Mouse (Mus musculus): ENCODE results near the gene Apobec2. TPM values are rescaled to one million over a fixed set of nuclear protein-coding genes. Genes with fewer than 3 reads are reported as not detected.

The Apobec2 gene
- polyA plus RNA-seq, 1 experiment from 2014 or later = 31.0 TPM

DNA sequence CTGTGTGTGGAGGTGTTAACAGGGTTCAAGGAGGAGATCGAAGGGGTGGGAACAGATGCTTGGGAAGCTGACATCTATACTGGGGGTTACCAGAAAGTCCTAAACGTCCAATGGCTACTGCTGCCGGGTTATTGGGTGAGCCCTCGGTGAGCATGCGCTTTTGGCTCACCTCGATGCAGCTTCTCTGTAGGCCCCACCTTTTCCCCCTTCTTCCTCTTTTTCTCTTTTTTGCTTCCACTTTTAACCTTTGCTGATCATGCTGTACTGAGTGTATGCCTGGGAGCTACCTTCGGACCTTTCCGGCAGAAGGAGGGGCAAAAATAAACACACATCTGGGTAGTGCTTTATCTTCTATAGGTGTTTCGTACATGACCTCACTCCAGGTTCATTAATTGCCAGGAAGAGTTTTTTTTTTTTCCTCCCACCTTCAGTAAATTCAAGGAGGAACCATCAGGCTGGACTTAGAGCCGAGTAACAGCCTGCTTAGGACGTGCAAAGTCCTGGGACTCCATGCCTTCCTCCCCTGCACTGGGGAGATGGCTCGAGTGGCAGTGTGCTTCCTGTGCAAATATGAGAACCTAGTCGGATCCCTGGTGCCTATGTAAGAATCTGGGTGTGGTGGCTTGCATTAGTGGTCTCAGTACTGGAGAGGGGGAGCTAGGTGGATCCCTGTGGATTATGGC, 25.4 kb upstream of the Apobec2 start:
- ATAC-seq (ENCODE audit: insufficient read depth, low FRiP score) = peak; percentile 53; the same call in 1 of the 2 replicates
- 53% methylated on average over 13 of the region's 13 CpGs for WGBS
- no peak overlapping the region for H3K4me3 ChIP-seq (replicated peaks; ENCODE audit: low read length)
- no peaks in the 10 kb centered on the region for H3K36me3 ChIP-seq (ENCODE audit: control insufficient read depth, insufficient read depth, low read length)
- no peaks in the 10 kb centered on the region for H3K4me1 ChIP-seq (ENCODE audit: control insufficient read depth, insufficient read depth, low read length)
- 0 out of 2 replicates have a peak overlapping the region, but pooled peaks have one; percentile 3 for H3K4me2 ChIP-seq (ENCODE audit: low read depth, low read length)
- H3K9ac ChIP-seq (ENCODE audit: low read length) = no peak overlapping the region; the same call in 1 of the 2 replicates
- peak overlapping the region; percentile 59 for H3K27ac ChIP-seq (ENCODE audit: low read length)
- H3K9me3 ChIP-seq (replicated peaks; ENCODE audit: control insufficient read depth, low read length) = no peaks in the 10 kb centered on the region
- H3K27me3 ChIP-seq (ENCODE audit: control insufficient read depth, insufficient read depth, low read length) = no peaks in the 10 kb centered on the region

DNA sequence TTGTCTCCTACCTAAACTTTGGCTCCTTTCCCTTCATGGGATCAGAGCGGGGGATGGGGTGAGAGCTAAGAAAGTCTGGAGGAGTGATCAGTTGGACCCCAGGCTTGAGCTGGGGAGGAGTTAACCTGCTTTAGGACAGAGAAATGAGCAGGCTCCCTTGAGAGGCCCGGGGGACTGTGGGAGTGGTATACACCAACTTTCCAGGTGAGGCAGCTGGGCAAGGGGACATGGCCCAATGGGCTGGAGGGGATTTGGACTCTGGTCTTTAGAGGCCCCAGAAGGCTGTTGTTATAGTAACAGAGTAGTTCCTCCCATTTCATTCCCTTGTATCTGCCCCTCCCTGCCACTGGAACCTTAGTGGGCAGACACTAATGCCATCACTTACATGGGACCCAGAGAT, 23.2 kb upstream of the Apobec2 start:
- Histone ChIP-seq H3K36me3 (ENCODE audit: control insufficient read depth, insufficient read depth, low read length) (no peaks in the 10 kb centered on the region), H3K4me1 (ENCODE audit: control insufficient read depth, insufficient read depth, low read length) (peaks cover 4% of the 10 kb centered on the region; the same call in 1 of the 2 replicates), H3K9ac (ENCODE audit: low read length) (peak overlapping the region; percentile 11; the same call in 1 of the 2 replicates), H3K27ac (ENCODE audit: low read length) (peak overlapping the region; percentile 38), H3K27me3 (ENCODE audit: control insufficient read depth, insufficient read depth, low read length) (no peaks in the 10 kb centered on the region), H3K9me3 (replicated peaks; ENCODE audit: control insufficient read depth, low read length) (no peaks in the 10 kb centered on the region), H3K4me3 (replicated peaks; ENCODE audit: low read length) (peak overlapping the region; percentile 30), H3K4me2 (ENCODE audit: low read depth, low read length) (peak overlapping the region; percentile 42; the same call in 1 of the 2 replicates)
- ATAC-seq (ENCODE audit: insufficient read depth, low FRiP score) = peak; percentile 29; the same call in 1 of the 2 replicates
- 66% methylated on average over 2 of the region's 2 CpGs for WGBS

DNA sequence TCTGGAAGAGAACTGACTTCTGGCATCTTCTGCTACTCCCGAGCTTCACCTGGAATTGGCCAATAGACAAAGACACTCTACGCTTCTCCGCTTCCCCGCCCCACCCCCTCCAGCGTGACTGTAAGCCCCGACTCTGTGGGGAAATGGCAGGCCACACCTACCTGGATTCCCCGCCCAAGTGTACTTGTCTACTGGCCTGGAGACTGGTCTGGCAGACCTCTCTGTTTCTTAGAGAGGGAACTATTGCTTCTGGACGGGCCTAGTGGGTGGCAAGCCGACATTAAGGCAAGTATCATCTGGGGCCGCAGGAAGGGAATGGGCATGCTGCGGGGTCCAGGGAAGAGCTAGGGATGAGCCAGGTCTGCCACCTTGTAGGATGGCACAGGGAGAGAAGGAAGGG, 22.0 kb upstream of the Apobec2 start, which contains the start of gene Unc5cl:
Unc5cl (plus strand) TSS at position 214 of the 400 bp plus-strand sequence.
- no peaks in the 10 kb centered on the region for H3K9me3 ChIP-seq (replicated peaks; ENCODE audit: control insufficient read depth, low read length)
- peaks cover 4% of the 10 kb centered on the region; the same call in 1 of the 2 replicates for H3K4me1 ChIP-seq (ENCODE audit: control insufficient read depth, insufficient read depth, low read length)
- no peaks in the 10 kb centered on the region for H3K27me3 ChIP-seq (ENCODE audit: control insufficient read depth, insufficient read depth, low read length)
- peak within 1 kb of the TSS; percentile 42 for H3K4me2 ChIP-seq (ENCODE audit: low read depth, low read length)
- H3K4me3 ChIP-seq (replicated peaks; ENCODE audit: low read length) = peak within 1 kb of the TSS; percentile 30
- WGBS = 48% methylated on average over 11 of the region's 11 CpGs
- peak; percentile 63 for ATAC-seq (ENCODE audit: insufficient read depth, low FRiP score)
- H3K27ac ChIP-seq (ENCODE audit: low read length) = peak within 1 kb of the TSS; percentile 47
- H3K9ac ChIP-seq (ENCODE audit: low read length) = peak within 1 kb of the TSS; percentile 55
- H3K36me3 ChIP-seq (ENCODE audit: control insufficient read depth, insufficient read depth, low read length) = no peaks in the 10 kb centered on the region

DNA sequence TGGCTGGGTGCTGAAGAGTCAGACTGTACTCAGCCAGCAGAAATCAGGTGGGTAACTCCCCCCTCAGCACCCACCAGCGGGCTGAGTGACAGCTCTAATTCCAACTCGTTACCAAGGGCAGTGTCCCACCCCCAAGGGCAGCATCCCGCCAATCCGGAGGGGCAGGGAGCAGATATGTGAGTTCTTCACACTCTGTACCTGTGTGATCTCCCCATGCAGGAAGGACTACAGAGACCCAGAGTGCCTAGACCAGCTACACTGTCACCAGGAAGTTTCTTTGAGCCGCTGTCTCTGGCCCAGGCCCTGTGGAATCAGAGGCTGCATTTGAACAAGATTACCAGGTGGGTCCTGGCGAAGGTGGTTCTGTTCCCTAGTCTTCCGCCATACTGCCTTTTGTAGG, 21.5 kb upstream of the Apobec2 start:
- no peaks in the 10 kb centered on the region for H3K27me3 ChIP-seq (ENCODE audit: control insufficient read depth, insufficient read depth, low read length)
- 49% methylated on average over 7 of the region's 7 CpGs for WGBS
- peaks cover 4% of the 10 kb centered on the region; the same call in 1 of the 2 replicates for H3K4me1 ChIP-seq (ENCODE audit: control insufficient read depth, insufficient read depth, low read length)
- H3K4me3 ChIP-seq (replicated peaks; ENCODE audit: low read length) = peak overlapping the region; percentile 30
- no peaks in the 10 kb centered on the region for H3K9me3 ChIP-seq (replicated peaks; ENCODE audit: control insufficient read depth, low read length)
- peak overlapping the region; percentile 55; the same call in 1 of the 2 replicates for H3K9ac ChIP-seq (ENCODE audit: low read length)
- H3K27ac ChIP-seq (ENCODE audit: low read length) = peak overlapping the region; percentile 46
- no peaks in the 10 kb centered on the region for H3K36me3 ChIP-seq (ENCODE audit: control insufficient read depth, insufficient read depth, low read length)
- H3K4me2 ChIP-seq (ENCODE audit: low read depth, low read length) = peak overlapping the region; percentile 42
- no peak for ATAC-seq (ENCODE audit: insufficient read depth, low FRiP score)

DNA sequence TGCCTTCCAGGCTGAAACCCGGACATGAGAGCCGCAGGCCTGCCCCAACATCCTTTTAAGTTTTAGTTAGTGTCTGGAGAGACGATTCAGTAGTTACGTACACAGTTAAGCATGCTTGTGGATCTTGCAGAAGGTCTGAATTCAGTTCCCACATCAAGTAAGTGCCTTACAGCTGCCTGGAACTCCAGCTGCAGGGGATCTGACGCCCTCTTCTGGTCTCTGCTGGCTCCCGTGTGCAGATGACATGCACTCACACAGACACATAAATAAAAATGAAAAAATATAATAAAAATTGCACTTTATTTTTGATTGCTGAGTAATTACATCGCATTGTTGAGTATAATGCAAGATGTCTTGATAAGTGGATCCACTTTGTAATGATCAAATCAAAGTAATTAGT, 20.8 kb upstream of the Apobec2 start:
- Histone ChIP-seq H3K27ac (ENCODE audit: low read length) (no peak overlapping the region), H3K9ac (ENCODE audit: low read length) (no peak overlapping the region), H3K4me3 (replicated peaks; ENCODE audit: low read length) (no peak overlapping the region), H3K9me3 (replicated peaks; ENCODE audit: control insufficient read depth, low read length) (no peaks in the 10 kb centered on the region), H3K4me1 (ENCODE audit: control insufficient read depth, insufficient read depth, low read length) (peaks cover 4% of the 10 kb centered on the region; the same call in 1 of the 2 replicates), H3K36me3 (ENCODE audit: control insufficient read depth, insufficient read depth, low read length) (no peaks in the 10 kb centered on the region), H3K27me3 (ENCODE audit: control insufficient read depth, insufficient read depth, low read length) (no peaks in the 10 kb centered on the region), H3K4me2 (ENCODE audit: low read depth, low read length) (no peak overlapping the region)
- 76% methylated on average over 7 of the region's 7 CpGs for WGBS
- no peak for ATAC-seq (ENCODE audit: insufficient read depth, low FRiP score)

DNA sequence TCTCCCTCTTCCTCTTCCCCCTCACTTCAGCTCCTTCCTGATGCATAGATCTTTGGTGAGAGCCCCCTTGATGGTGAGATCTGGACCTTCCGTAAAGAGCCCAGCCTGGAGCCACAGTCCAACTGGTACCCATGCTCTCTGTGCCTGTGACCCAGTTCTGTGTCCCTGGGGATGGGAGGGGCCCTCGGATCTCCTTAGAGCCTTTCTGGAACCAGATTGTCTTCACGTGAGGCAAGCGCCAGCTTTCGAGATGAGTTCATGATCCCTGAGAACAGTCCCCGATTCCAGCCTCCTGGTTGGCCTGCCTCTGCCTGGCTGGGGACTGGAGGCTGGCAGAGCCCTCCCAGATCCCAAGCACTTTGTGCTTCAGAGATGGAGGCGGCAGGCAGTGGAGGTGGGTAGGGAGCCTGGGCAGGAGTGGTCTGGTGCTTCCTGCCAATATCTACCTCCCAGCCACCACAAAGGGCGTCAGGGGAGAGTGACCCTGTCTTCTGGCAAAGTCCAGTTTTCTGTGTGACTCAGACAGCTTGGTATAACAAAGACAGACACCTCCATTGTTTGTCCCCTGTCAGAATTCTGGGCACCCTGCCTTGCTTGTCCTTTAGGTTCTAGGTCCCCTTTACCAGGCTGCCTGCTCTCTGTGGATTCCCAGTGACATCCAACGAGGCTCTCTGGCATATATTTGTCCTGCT, 19.2 kb upstream of the Apobec2 start:
- peaks cover 4% of the 10 kb centered on the region; the same call in 1 of the 2 replicates for H3K4me1 ChIP-seq (ENCODE audit: control insufficient read depth, insufficient read depth, low read length)
- 61% methylated on average over 9 of the region's 9 CpGs for WGBS
- no peaks in the 10 kb centered on the region for H3K9me3 ChIP-seq (replicated peaks; ENCODE audit: control insufficient read depth, low read length)
- no peaks in the 10 kb centered on the region for H3K27me3 ChIP-seq (ENCODE audit: control insufficient read depth, insufficient read depth, low read length)
- no peaks in the 10 kb centered on the region for H3K36me3 ChIP-seq (ENCODE audit: control insufficient read depth, insufficient read depth, low read length)
- H3K4me3 ChIP-seq (replicated peaks; ENCODE audit: low read length) = no peak overlapping the region
- H3K27ac ChIP-seq (ENCODE audit: low read length) = peak overlapping the region; percentile 22; the same call in 1 of the 2 replicates
- no peak overlapping the region for H3K4me2 ChIP-seq (ENCODE audit: low read depth, low read length)
- 0 out of 2 replicates have a peak overlapping the region, but pooled peaks have one; percentile 7 for H3K9ac ChIP-seq (ENCODE audit: low read length)
- no peak for ATAC-seq (ENCODE audit: insufficient read depth, low FRiP score)

DNA sequence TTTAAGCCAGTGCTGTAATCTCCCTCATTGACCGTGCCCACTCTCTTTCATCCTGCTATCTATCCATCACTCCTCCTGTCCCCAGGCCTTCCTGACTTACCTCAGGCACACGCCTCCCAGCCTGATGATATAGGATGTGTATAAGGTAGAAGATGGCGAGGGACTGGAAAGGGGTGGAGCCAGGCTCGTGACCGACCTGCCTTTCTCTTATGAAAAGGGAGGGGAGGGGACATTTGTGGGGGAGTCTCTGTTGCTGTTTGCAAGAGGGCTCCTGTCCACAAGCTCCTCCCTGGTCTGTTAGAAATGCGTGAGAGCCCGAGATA, 18.6 kb upstream of the Apobec2 start, which contains the start of gene Tspo2:
Tspo2 (minus strand) TSS at position 170 of the 323 bp plus-strand sequence.
- H3K27me3 ChIP-seq (ENCODE audit: control insufficient read depth, insufficient read depth, low read length) = no peaks in the 10 kb centered on the region
- no peaks in the 10 kb centered on the region for H3K9me3 ChIP-seq (replicated peaks; ENCODE audit: control insufficient read depth, low read length)
- H3K27ac ChIP-seq (ENCODE audit: low read length) = peak within 1 kb of the TSS; percentile 22; the same call in 1 of the 2 replicates
- no peak within 1 kb of the TSS for H3K4me2 ChIP-seq (ENCODE audit: low read depth, low read length)
- peaks cover 4% of the 10 kb centered on the region; the same call in 1 of the 2 replicates for H3K4me1 ChIP-seq (ENCODE audit: control insufficient read depth, insufficient read depth, low read length)
- H3K4me3 ChIP-seq (replicated peaks; ENCODE audit: low read length) = no peak within 1 kb of the TSS
- WGBS = 40% methylated on average over 7 of the region's 7 CpGs
- no peaks in the 10 kb centered on the region for H3K36me3 ChIP-seq (ENCODE audit: control insufficient read depth, insufficient read depth, low read length)
- ATAC-seq (ENCODE audit: insufficient read depth, low FRiP score) = no peak; the same call in 1 of the 2 replicates
- 0 out of 2 replicates have a peak within 1 kb of the TSS, but pooled peaks have one; percentile 7 for H3K9ac ChIP-seq (ENCODE audit: low read length)

DNA sequence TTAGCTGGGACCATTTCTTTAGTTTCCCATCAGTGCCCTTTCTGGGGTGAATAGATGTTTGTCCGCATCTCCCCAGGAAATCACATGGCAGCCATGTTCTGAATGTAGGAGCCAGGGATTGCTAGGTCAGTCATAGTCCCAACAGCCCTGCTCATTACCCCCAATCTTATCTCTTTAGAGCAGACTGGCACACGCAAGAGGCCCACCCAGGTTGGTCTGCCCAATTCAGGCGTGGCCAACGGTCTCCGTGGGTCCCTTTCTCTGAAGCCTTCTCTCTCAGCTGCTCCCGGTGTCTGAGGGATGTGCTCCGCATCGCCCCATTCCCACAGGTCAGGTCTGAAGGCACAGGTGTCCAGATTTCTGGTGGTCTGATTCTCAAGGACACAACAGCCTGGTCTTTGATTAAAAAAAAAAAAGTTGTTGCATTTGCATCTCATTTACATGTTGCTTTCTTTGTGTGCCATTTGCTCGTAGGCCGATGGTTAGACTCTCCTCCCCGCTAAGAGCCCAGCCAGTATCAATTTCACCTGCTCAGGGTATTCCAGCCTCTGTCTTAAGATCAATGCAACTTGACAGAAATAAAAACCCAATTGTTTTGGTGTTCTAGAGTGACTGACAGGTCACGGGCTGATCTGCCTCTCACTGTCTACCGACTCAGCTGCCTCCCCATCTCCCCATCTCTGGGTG, 18.1 kb upstream of the Apobec2 start:
- Histone ChIP-seq H3K4me3 (replicated peaks; ENCODE audit: low read length) (no peak overlapping the region), H3K9me3 (replicated peaks; ENCODE audit: control insufficient read depth, low read length) (no peaks in the 10 kb centered on the region), H3K27me3 (ENCODE audit: control insufficient read depth, insufficient read depth, low read length) (no peaks in the 10 kb centered on the region), H3K4me1 (ENCODE audit: control insufficient read depth, insufficient read depth, low read length) (peaks cover 4% of the 10 kb centered on the region; the same call in 1 of the 2 replicates), H3K4me2 (ENCODE audit: low read depth, low read length) (no peak overlapping the region), H3K36me3 (ENCODE audit: control insufficient read depth, insufficient read depth, low read length) (no peaks in the 10 kb centered on the region), H3K27ac (ENCODE audit: low read length) (no peak overlapping the region), H3K9ac (ENCODE audit: low read length) (no peak overlapping the region)
- no peak; the same call in 1 of the 2 replicates for ATAC-seq (ENCODE audit: insufficient read depth, low FRiP score)
- WGBS = 80% methylated on average over 13 of the region's 13 CpGs
